Mouse (Mus musculus): ENCODE measurements around the gene Tfr2.

The Tfr2 gene

DNA sequence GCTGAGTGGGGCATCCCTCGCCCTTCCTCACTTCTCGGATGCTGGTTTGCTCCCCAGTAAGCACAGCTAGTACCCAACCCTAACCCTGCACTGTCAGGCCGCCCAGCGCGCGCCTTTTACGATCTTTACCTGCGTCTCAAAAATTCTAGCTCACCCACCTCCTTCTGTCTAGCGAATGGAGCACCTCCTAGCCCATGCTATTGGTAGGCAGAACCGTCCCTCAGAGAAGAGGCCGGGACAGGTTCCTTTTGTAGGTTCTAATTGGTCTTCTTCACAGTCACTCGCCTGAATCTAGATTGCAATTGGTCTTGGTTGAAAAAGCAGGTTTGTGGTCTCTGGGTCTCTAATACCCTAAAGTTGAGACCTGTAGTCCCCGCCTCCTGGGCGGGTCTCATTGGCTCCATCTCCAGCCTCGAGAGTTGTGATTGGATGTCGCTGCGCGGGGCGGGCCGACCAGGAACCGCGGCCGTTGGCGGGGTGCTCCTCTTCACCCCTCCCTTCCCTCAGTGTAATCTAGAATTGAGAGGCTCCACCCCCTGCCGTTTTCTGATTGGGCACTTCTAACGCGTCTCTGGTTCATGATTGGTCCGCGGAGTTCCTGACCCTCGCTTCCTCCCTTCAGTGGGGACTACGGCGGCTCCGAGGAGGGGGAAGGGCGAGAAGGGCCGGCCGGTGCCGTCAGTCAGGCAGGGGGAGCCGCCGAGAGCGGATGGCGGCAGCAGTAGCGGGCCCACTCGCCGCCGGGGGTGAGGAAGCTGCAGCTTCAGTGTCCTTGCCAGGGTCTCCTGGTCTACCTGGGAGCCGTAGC, 59.1 kb downstream of the Tfr2 start, which contains the start of the genes Fbxo24, Lrch4 and Gm20605:
Gene Fbxo24 (minus strand): TSS at position 505 of the 808 bp plus-strand sequence.
Gene Lrch4 (plus strand): TSS at position 624 of the 808 bp plus-strand sequence.
Gene Gm20605 (plus strand): TSS at position 678 of the 808 bp plus-strand sequence.
- DNase-seq: peak; percentile 100

DNA sequence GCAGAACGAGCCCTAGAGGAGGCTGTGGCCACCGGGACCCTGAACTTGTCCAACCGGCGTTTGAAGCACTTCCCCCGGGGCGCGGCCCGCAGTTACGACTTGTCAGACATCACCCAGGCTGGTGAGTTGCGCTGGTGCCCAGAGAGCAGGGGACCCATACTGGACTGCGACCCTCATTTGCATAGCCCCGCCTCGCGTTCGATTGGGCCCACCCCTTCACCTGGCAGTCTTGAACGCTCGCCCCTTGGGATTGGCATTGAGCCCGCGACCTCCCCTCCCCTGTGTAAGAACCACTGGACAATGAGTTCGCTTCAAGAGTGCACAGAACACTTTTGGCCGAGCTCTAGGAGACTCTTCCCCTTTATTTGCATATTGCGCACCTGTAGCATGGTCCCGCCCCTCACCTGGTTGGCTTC, 59.7 kb downstream of the Tfr2 start:
- peak; percentile 80 for DNase-seq

DNA sequence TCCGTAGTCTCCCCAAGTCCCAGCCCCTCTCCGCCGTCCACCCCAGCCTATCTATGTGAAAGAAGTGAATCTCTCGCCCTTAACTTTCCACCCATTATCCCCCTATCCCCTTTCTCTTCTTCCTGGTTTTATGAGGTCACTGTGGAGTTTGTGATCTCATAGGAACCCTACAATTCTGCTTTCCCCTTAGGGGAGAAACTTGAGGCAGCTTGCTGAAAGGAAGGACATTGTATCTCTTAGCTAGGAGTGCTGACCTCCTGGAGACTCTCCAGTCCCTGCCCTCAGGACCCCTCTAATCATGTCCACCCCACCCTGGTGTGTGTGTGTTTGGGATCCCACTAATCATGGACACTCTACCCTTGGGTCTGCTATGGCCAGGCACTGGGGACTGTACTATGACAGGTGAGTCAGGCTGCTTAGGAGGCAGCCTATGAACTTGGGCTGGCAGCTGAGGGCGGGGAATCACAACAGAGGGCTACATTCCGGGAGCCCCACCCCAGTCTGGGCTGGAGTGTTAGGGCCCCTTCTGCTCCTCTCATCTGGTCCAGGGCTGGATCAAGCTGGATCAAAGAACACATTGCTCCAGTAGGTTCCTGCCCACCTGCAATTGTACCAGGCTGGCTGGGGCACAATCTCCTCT, 60.4 kb downstream of the Tfr2 start:
- DNase-seq: peak; percentile 44

DNA sequence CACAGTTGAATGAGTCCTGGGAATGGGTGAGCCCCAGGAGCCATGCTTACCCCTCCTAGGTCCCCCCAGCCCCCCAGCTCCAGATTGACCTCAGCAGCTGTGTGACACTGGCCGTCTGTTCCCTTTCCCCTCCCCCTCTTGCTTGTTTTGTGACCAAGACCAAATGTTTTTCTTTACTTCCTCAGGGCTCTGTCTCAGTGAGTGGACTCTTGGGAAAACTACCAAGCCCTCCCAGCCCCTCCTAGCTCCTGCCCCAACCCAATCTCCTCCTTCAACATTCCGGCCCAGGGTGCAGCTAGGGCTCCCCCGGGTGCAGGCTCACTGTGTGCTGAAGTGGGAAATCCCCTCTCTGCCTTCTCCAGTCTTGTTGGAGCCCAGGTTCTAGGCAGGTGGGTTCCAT, 61.0 kb downstream of the Tfr2 start:
- peak; percentile 38 for DNase-seq

DNA sequence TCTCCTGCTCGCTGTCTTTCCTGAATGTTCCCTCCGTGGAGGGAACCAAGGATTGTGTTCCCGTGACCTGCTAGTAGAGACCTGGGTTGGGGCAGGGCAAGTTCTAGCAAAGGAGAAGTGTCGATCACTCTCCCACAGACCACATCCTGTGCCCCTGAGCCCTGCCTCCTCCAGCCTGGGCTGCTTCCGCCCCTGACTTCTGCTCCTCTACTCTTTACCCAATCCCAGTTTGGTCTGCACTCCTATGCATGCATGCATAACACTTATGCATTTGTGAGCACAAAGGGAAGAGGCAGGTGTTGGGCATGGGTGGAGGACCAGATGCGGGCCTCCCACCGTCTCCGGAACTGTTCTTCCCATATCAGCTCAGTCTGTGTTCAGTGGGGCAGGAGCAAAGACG, 61.5 kb downstream of the Tfr2 start:
- DNase-seq: no peak

DNA sequence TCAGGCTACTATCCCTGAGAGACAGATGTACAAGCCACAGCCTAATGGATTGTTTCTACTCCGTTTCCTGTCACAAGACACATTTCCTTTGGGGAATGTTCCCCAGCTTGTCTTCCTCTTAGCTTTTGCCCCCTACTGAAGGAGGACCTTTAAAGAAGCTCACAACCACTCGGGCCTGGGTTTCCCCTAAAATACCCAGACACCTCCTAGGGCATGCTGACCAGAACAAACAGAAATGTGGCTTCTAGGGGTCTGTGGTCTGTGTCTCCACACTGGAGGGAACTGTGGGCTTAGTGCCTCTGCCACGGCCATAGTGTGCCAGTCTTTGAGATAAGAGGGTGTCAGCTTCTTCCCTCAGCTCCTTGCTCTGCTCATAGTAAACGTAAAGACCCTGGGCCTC, 62.0 kb downstream of the Tfr2 start:
- no peak for DNase-seq

DNA sequence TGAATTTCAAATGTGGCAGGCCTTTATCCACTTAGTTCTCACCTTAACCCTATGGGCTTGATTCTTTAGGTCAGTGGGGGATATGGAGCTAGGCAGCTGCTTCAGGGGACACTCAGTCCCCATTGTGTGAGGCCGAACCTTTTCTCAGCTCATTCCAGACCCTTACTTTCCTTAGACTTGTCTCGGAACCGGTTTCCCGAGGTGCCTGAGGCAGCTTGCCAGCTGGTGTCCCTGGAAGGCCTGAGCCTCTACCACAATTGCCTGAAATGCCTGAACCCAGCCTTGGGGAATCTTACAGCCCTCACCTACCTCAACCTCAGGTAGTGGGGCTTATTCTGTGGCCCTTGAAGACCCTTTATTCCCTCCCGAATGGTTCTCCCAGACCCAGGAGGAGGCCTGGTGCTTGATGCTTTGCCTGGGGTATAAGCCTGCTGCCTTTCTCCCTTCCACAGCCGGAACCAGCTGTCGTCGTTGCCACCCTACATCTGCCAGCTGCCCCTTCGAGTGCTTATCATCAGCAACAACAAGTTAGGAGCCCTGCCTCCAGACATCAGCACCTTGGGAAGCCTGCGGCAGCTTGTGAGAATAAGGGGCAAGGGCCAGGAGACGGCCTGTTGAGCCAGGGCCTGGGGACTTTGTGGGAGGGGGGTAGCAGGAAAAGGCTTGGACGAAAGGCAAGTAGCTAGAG, 63.9 kb downstream of the Tfr2 start:
- DNase-seq: no peak
